Mouse (Mus musculus) liver, embryonic 14.5 days (tissue): Measurements from ENCODE around the gene Kirrel3. TPM values are rescaled to one million over a fixed set of nuclear protein-coding genes. Genes with fewer than 3 reads are reported as not detected.

ENCODE experiments used
- ATAC-seq: fragments of 200-750 bp; cut with Nextera tagmentation; 2 replicates; pipeline ENCODE4 v1.8.0; 2017; ENCODE audit warnings: moderate number of reproducible peaks, mild to moderate bottlenecking, moderate library complexity; ENCODE audit not compliant: insufficient read depth
- DNase-seq, 3 experiments: peaks; one replicate each; pipeline ENCODE4 v3.0.0-alpha.2; 2012 to 2013; ENCODE audit warnings: low read depth in 3 of 3, low spot score in 3 of 3
- H3K27ac ChIP-seq: fragments of 300-500 bp; sonication (generic); 2 replicates; pipeline ENCODE4 v1.5.1; 2014; ENCODE audit warnings: moderate library complexity, mild to moderate bottlenecking, control low read depth, inconsistent platforms
- H3K27me3 ChIP-seq: fragments of 300-500 bp; sonication (generic); 2 replicates; pipeline ENCODE4 v1.6.1; 2014; ENCODE audit warnings: mild to moderate bottlenecking, low read length, moderate library complexity; ENCODE audit not compliant: control insufficient read depth, insufficient read depth
- H3K36me3 ChIP-seq: fragments of 300-500 bp; sonication (generic); replicated peaks from 2 replicates; pipeline ENCODE4 v1.6.1; 2014; ENCODE audit warnings: low read depth; ENCODE audit not compliant: control insufficient read depth, insufficient read depth
- H3K4me1 ChIP-seq, 2 experiments: fragments of 200-500 bp in 1 of 2; fragments of 300-500 bp in 1 of 2; sonication (generic) in 1 of 2; replicated peaks; 2 replicates each; pipeline ENCODE4 v1.6.1; 2012 to 2014; ENCODE audit warnings: antibody characterized with exemption in 1 of 2, inconsistent platforms in 1 of 2, low read length in 1 of 2; ENCODE audit not compliant: control insufficient read depth in 2 of 2, insufficient read depth in 2 of 2
- H3K4me2 ChIP-seq: fragments of 300-500 bp; sonication (generic); 2 replicates; pipeline ENCODE4 v1.6.1; 2014; ENCODE audit warnings: low read depth, mild to moderate bottlenecking, control low read depth, moderate library complexity
- H3K4me3 ChIP-seq, 2 experiments: fragments of 200-500 bp in 1 of 2; fragments of 300-500 bp in 1 of 2; sonication (generic) in 1 of 2; 2 replicates each; pipeline ENCODE4 v1.5.1; 2012 to 2014; ENCODE audit warnings: low read depth in 2 of 2, low read length in 2 of 2, mild to moderate bottlenecking in 2 of 2, control low read depth in 1 of 2, inconsistent platforms in 1 of 2, moderate library complexity in 1 of 2; ENCODE audit not compliant: insufficient read depth in 1 of 2
- H3K9ac ChIP-seq: fragments of 300-500 bp; sonication (generic); replicated peaks from 2 replicates; pipeline ENCODE4 v1.6.1; 2014; ENCODE audit warnings: mild to moderate bottlenecking, control low read depth, moderate library complexity
- H3K9me3 ChIP-seq: fragments of 300-500 bp; sonication (generic); 2 replicates; pipeline ENCODE4 v1.6.1; 2016; ENCODE audit warnings: low read length, mixed read lengths; ENCODE audit not compliant: control insufficient read depth
- CTCF ChIP-seq: IDR thresholded peaks from 2 replicates; pipeline ENCODE4 v1.5.1; 2016; ENCODE audit warnings: antibody characterized with exemption, low read depth, control low read depth
- EP300 ChIP-seq: IDR thresholded peaks from 2 replicates; pipeline ENCODE4 v1.6.1; 2016; ENCODE audit warnings: antibody characterized with exemption, low read depth
- WGBS: fragments of 180-500 bp; shearing (Covaris S2); extraction: QIAGEN DNeasy Blood & Tissue Kit; methylation state at CpG from one replicate; pipeline ENCODE4 v1.1.7; 2014; ENCODE audit not compliant: insufficient replicate concordance; 5-methylcytosine and 5-hydroxymethylcytosine counted together
- polyA plus RNA-seq, 2 experiments: library from polyadenylated mRNA; depleted of rRNA in 1 of 2; stranded (reverse) in 1 of 2; unstranded in 1 of 2; fragments of >200 nt; fragmentation: Nextera tagmentation in 1 of 2; extraction: Ambion mirVana in 1 of 2; gene quantifications; 2 replicates each; pipeline versions ENCODE4 v1.2.1 to v1.2.3; 2012 to 2014

Kirrel3 gene
- polyA plus RNA-seq, 2 experiments: 0.08 TPM; not detected in 1

DNA sequence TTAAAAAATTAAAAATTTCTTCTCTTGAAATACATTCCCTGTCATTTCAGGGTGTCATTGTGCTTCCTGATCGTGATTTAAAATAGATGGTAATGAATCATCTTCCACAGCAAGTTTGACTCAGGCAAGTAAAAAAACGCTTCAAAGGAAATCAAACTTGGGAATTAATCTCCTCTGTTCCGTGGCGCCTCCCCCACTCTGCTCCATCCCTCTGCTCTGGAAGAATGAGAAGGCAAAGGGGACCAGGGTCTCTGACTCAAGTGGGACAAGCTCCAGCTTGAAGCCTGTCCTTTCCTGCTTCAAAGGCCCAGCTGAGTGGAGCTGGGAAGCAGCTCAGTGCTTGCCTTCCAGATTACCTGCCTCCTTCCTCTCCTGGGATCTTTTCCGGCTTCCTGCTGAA is 9.5 kb upstream of the Kirrel3 start:
- DNase-seq: no peak
- WGBS: 31% methylated on average over 5 of the region's 5 CpGs
- ATAC-seq: no peak
- no peak overlapping the region for H3K4me2 ChIP-seq
- H3K4me1 ChIP-seq: no peaks in the 10 kb centered on the region
- TF ChIP-seq EP300 (no peak), CTCF (no peak)
- H3K4me3 ChIP-seq: no peak overlapping the region
- no peaks in the 10 kb centered on the region for H3K27me3 ChIP-seq
- no peaks in the 10 kb centered on the region for H3K9me3 ChIP-seq
- H3K27ac ChIP-seq: no peak overlapping the region
- H3K9ac ChIP-seq: no peak overlapping the region
- H3K36me3 ChIP-seq: no peaks in the 10 kb centered on the region

DNA sequence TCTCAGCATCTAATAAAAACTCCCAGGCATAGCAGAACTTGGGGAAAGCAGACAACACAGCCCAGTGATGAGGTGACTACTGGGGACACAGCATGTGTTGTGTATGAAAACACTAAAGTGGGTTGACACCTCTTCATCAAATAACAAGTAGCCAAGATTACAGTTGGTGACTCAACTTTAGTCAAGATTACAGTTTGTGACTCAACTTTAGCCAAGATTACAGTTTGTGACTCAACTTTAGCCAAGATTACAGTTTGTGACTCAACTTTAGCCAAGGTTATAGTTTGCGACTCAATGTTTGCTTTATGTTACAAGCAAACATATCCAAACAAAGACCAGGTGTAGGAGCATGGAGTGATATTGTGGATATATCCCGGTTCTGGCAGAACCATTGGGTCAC is 7.2 kb upstream of the Kirrel3 start:
- TF ChIP-seq EP300: no peak
- TF ChIP-seq CTCF: no peak
- Histone ChIP-seq H3K36me3 (no peaks in the 10 kb centered on the region), H3K4me1 (no peaks in the 10 kb centered on the region), H3K27me3 (no peaks in the 10 kb centered on the region), H3K4me2 (no peak overlapping the region), H3K27ac (no peak overlapping the region), H3K9me3 (no peaks in the 10 kb centered on the region), H3K4me3 (no peak overlapping the region), H3K9ac (no peak overlapping the region)
- 45% methylated on average over 2 of the region's 2 CpGs for WGBS
- DNase-seq: no peak
- ATAC-seq: no peak

- DNase-seq (no peak), ATAC-seq (no peak)
- Histone ChIP-seq H3K27me3 (peaks cover 30% of the 10 kb centered on the region), H3K4me1 (0 out of 4 replicates have a peak, but pooled peaks cover 0 to under 1% of the 10 kb centered on the region in 2 experiments), H3K4me2 (no peak overlapping the region), H3K9me3 (no peaks in the 10 kb centered on the region), H3K9ac (no peak overlapping the region), H3K27ac (no peak overlapping the region), H3K36me3 (no peaks in the 10 kb centered on the region), H3K4me3 (no peak overlapping the region)
- 61% methylated on average over 2 of the region's 2 CpGs for WGBS
- no peak for TF ChIP-seq EP300
- no peak for TF ChIP-seq CTCF
Measured at GRCm38 (mm10) chr9:34483236-34483635, 2.5 kb upstream of the Kirrel3 start.

- WGBS: 48% methylated on average over 6 of the region's 6 CpGs
- 0 out of 4 replicates have a peak, but pooled peaks cover 0 to 2% of the 10 kb centered on the region in 2 experiments for H3K4me1 ChIP-seq
- H3K9me3 ChIP-seq: no peaks in the 10 kb centered on the region
- no peak overlapping the region for H3K4me3 ChIP-seq
- H3K9ac ChIP-seq: no peak overlapping the region
- DNase-seq (no peak), ATAC-seq (no peak)
- no peak for TF ChIP-seq EP300
- TF ChIP-seq CTCF: no peak
- H3K27me3 ChIP-seq: peaks cover 45% of the 10 kb centered on the region
- no peak overlapping the region for H3K27ac ChIP-seq
- no peaks in the 10 kb centered on the region for H3K36me3 ChIP-seq
- no peak overlapping the region for H3K4me2 ChIP-seq
Measured at GRCm38 (mm10) chr9:34484665-34485064, 1.0 kb upstream of the Kirrel3 start.

DNA sequence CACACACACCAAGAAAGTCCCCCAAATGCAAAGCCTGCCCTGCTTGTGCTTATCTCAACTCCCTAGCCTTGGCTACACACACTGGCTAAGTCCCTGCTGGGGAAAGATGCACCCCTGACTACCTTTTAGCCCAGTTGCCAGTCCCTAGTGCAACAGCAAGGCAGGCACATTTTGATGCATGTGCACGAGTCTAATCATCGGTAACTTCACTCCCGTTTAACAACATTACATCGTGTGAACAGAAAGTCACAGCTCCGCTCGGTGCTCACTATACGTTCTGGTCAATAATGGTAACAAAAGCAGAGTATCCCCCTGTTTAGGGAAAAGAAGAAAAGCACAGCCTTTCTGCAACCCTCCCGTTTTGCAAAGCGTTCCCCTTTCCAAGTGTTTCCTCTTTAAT is 2.6 kb downstream of the Kirrel3 start:
- no peaks in the 10 kb centered on the region for H3K36me3 ChIP-seq
- peaks cover 52% of the 10 kb centered on the region for H3K27me3 ChIP-seq
- no peak overlapping the region for H3K27ac ChIP-seq
- no peak overlapping the region for H3K9ac ChIP-seq
- ATAC-seq (no peak), DNase-seq (no peak)
- no peaks in the 10 kb centered on the region for H3K9me3 ChIP-seq
- H3K4me3 ChIP-seq: peak overlapping the region in 1 of 2 experiments; percentile 33; a peak in 2 of 4 replicates
- WGBS: 4% methylated on average over 9 of the region's 9 CpGs
- 0 out of 4 replicates have a peak, but pooled peaks cover 0 to 2% of the 10 kb centered on the region in 2 experiments for H3K4me1 ChIP-seq
- TF ChIP-seq EP300 (no peak), CTCF (no peak)
- H3K4me2 ChIP-seq: peak overlapping the region; percentile 25
